Mouse (Mus musculus) testis, adult 2 months (tissue): ENCODE measurements around the gene Ang2. TPM values are rescaled to one million over a fixed set of nuclear protein-coding genes. Genes with fewer than 3 reads are reported as not detected.

Source experiments
- H3K27ac ChIP-seq: fragments of 200-500 bp; 2 replicates; pipeline ENCODE4 v1.5.1; 2012; ENCODE audit warnings: low read depth, low read length; ENCODE audit not compliant: control insufficient read depth, insufficient read depth
- H3K27me3 ChIP-seq: fragments of 200-500 bp; 2 replicates; pipeline ENCODE4 v1.6.1; 2012; ENCODE audit warnings: mild to moderate bottlenecking, low read length, moderate library complexity; ENCODE audit not compliant: control insufficient read depth, insufficient read depth
- H3K36me3 ChIP-seq: fragments of 200-500 bp; 2 replicates; pipeline ENCODE4 v1.6.1; 2012; ENCODE audit warnings: mild to moderate bottlenecking, low read length; ENCODE audit not compliant: control insufficient read depth, insufficient read depth
- H3K4me1 ChIP-seq: fragments of 200-500 bp; 2 replicates; pipeline ENCODE4 v1.6.1; 2012; ENCODE audit warnings: low read length; ENCODE audit not compliant: control insufficient read depth, insufficient read depth
- H3K4me3 ChIP-seq: fragments of 200-500 bp; 2 replicates; pipeline ENCODE4 v1.5.1; 2012; ENCODE audit warnings: low read depth, mild to moderate bottlenecking, low read length, moderate library complexity, mixed read lengths; ENCODE audit not compliant: control insufficient read depth
- CTCF ChIP-seq: fragments of 200-500 bp; IDR thresholded peaks from 2 replicates; pipeline ENCODE4 v1.5.1; 2012; ENCODE audit warnings: low read depth, mild to moderate bottlenecking, inconsistent platforms, low read length, moderate library complexity; ENCODE audit not compliant: control insufficient read depth, insufficient read depth, insufficient replicate concordance
- POLR2A ChIP-seq: fragments of 200-500 bp; IDR thresholded peaks from 2 replicates; pipeline ENCODE4 v1.6.1; 2012; ENCODE audit warnings: low read depth, mild to moderate bottlenecking, inconsistent platforms, low read length, moderate library complexity; ENCODE audit not compliant: control insufficient read depth
- polyA plus RNA-seq: library from polyadenylated mRNA; depleted of rRNA; stranded (reverse); fragments of >200 nt; gene quantifications from 2 replicates; pipeline ENCODE4 v1.2.3, GENCODE M21; 2012

Ang2 gene
- polyA plus RNA-seq, 1 experiment: not detected

GRCm38 (mm10) chr14:51157072-51157471 is 41.9 kb downstream of the Ang2 start:
- H3K27ac ChIP-seq: no peak overlapping the region
- TF ChIP-seq POLR2A (no peak), CTCF (no peak)
- no peaks in the 10 kb centered on the region for H3K36me3 ChIP-seq
- H3K27me3 ChIP-seq: no peaks in the 10 kb centered on the region
- H3K4me1 ChIP-seq: no peaks in the 10 kb centered on the region
- H3K4me3 ChIP-seq: no peak overlapping the region

GRCm38 (mm10) chr14:51156736-51157068 is 42.2 kb downstream of the Ang2 start:
- H3K36me3 ChIP-seq: no peaks in the 10 kb centered on the region
- H3K4me1 ChIP-seq: no peaks in the 10 kb centered on the region
- TF ChIP-seq CTCF (no peak), POLR2A (no peak)
- no peaks in the 10 kb centered on the region for H3K27me3 ChIP-seq
- H3K4me3 ChIP-seq: no peak overlapping the region
- H3K27ac ChIP-seq: no peak overlapping the region

- TF ChIP-seq POLR2A (no peak), CTCF (no peak)
These were observed 42.8 kb downstream of the Ang2 start for GRCm38 (mm10) chr14:51156056-51156735.

GRCm38 (mm10) chr14:51152249-51152870 is 46.6 kb downstream of the Ang2 start:
- H3K27me3 ChIP-seq: no peaks in the 10 kb centered on the region
- H3K27ac ChIP-seq: no peak overlapping the region
- H3K4me1 ChIP-seq: no peaks in the 10 kb centered on the region
- no peaks in the 10 kb centered on the region for H3K36me3 ChIP-seq
- TF ChIP-seq CTCF (no peak), POLR2A (no peak)
- H3K4me3 ChIP-seq: no peak overlapping the region

More at GRCm38 (mm10) chr14:51156056-51156735, 42.8 kb downstream of the Ang2 start:
- H3K4me1 ChIP-seq: no peaks in the 10 kb centered on the region
- no peak overlapping the region for H3K4me3 ChIP-seq
- no peaks in the 10 kb centered on the region for H3K27me3 ChIP-seq
- H3K36me3 ChIP-seq: no peaks in the 10 kb centered on the region
- no peak overlapping the region for H3K27ac ChIP-seq

- Histone ChIP-seq H3K4me1 (no peaks in the 10 kb centered on the region), H3K27me3 (no peaks in the 10 kb centered on the region), H3K36me3 (no peaks in the 10 kb centered on the region), H3K27ac (no peak overlapping the region), H3K4me3 (no peak overlapping the region)
- TF ChIP-seq CTCF: no peak
- no peak for TF ChIP-seq POLR2A
These were observed 48.6 kb downstream of the Ang2 start for GRCm38 (mm10) chr14:51150206-51150831.

- no peaks in the 10 kb centered on the region for H3K4me1 ChIP-seq
- no peak overlapping the region for H3K27ac ChIP-seq
- no peak for TF ChIP-seq CTCF
- no peak for TF ChIP-seq POLR2A
- no peak overlapping the region for H3K4me3 ChIP-seq
- no peaks in the 10 kb centered on the region for H3K36me3 ChIP-seq
- no peaks in the 10 kb centered on the region for H3K27me3 ChIP-seq
These were observed 49.8 kb downstream of the Ang2 start for GRCm38 (mm10) chr14:51149164-51149563.

- Histone ChIP-seq H3K4me1 (no peaks in the 10 kb centered on the region), H3K27me3 (no peaks in the 10 kb centered on the region), H3K27ac (no peak overlapping the region), H3K4me3 (no peak overlapping the region), H3K36me3 (no peaks in the 10 kb centered on the region)
- TF ChIP-seq POLR2A: no peak
- TF ChIP-seq CTCF: no peak
These were observed 50.9 kb downstream of the Ang2 start for GRCm38 (mm10) chr14:51148006-51148405.

GRCm38 (mm10) chr14:51146685-51147084 is 52.3 kb downstream of the Ang2 start, which contains the start of gene Rnase1:
TSS of gene Rnase1 (minus strand) at chr14:51146785.
- H3K4me1 ChIP-seq: no peaks in the 10 kb centered on the region
- no peak for TF ChIP-seq POLR2A
- TF ChIP-seq CTCF: no peak
- H3K27me3 ChIP-seq: no peaks in the 10 kb centered on the region
- no peak within 1 kb of the TSS for H3K27ac ChIP-seq
- no peak within 1 kb of the TSS for H3K4me3 ChIP-seq
- no peaks in the 10 kb centered on the region for H3K36me3 ChIP-seq
